Mouse (Mus musculus): ENCODE measurements at regions not wholly inside any gene's neighbourhood (a gene's known extent, or its start where the extent isn't known, plus 50 kb on each side); places are given as distances from the start of the nearest gene placed in this dataset.

GRCm38 (mm10) chr8:77774551-77775335 is 50.5 kb upstream of the Ednra start:
- H3K27ac ChIP-seq, result no peak overlapping the region
- no peaks in the 10 kb centered on the region for H3K4me1 ChIP-seq
- no peak overlapping the region for H3K4me3 ChIP-seq
- WGBS, result 90% methylated on average over 8 of the region's 8 CpGs
- H3K36me3 ChIP-seq (replicated peaks), result no peaks in the 10 kb centered on the region
- H3K9me3 ChIP-seq, result no peaks in the 10 kb centered on the region
- H3K27me3 ChIP-seq (ENCODE audit: poor library complexity, severe bottlenecking), result no peaks in the 10 kb centered on the region
- no peak for DNase-seq (ENCODE audit: extremely low spot score, low spot score)

GRCm38 (mm10) chr8:77775526-77775925 is 51.3 kb upstream of the Ednra start:
- H3K4me1 ChIP-seq, result no peaks in the 10 kb centered on the region
- no peaks in the 10 kb centered on the region for H3K27me3 ChIP-seq (ENCODE audit: poor library complexity, severe bottlenecking)
- H3K27ac ChIP-seq, result no peak overlapping the region
- no peak for DNase-seq (ENCODE audit: extremely low spot score, low spot score)
- H3K4me3 ChIP-seq, result no peak overlapping the region
- no peaks in the 10 kb centered on the region for H3K9me3 ChIP-seq
- H3K36me3 ChIP-seq (replicated peaks), result no peaks in the 10 kb centered on the region
- 94% methylated on average over 3 of the region's 3 CpGs for whole genome bisulfite sequencing

- no peak for DNase-seq (ENCODE audit: extremely low spot score, low spot score)
- Histone ChIP-seq H3K27ac (no peak overlapping the region), H3K4me3 (no peak overlapping the region), H3K9me3 (no peaks in the 10 kb centered on the region), H3K4me1 (no peaks in the 10 kb centered on the region), H3K36me3 (replicated peaks) (no peaks in the 10 kb centered on the region), H3K27me3 (ENCODE audit: poor library complexity, severe bottlenecking) (no peaks in the 10 kb centered on the region)
- 86% methylated on average over 5 of the region's 5 CpGs for WGBS
These were observed 53.3 kb upstream of the Ednra start for GRCm38 (mm10) chr8:77777597-77777996.

- no peak for DNase-seq (ENCODE audit: extremely low spot score, low spot score)
- H3K9me3 ChIP-seq, result no peaks in the 10 kb centered on the region
- H3K4me1 ChIP-seq, result 0 out of 2 replicates have a peak, but pooled peaks cover 3% of the 10 kb centered on the region
- WGBS, result 89% methylated on average over 4 of the region's 4 CpGs
- H3K36me3 ChIP-seq (replicated peaks), result no peaks in the 10 kb centered on the region
- no peak overlapping the region for H3K4me3 ChIP-seq
- no peak overlapping the region for H3K27ac ChIP-seq
- no peaks in the 10 kb centered on the region for H3K27me3 ChIP-seq (ENCODE audit: poor library complexity, severe bottlenecking)
These were observed 61.5 kb upstream of the Ednra start for GRCm38 (mm10) chr8:77785676-77786255.

- no peak for DNase-seq (ENCODE audit: extremely low spot score, low spot score)
- no peak overlapping the region for H3K27ac ChIP-seq
- no peaks in the 10 kb centered on the region for H3K27me3 ChIP-seq (ENCODE audit: poor library complexity, severe bottlenecking)
- WGBS, result 77% methylated on average over 1 of the region's 1 CpGs
- H3K9me3 ChIP-seq, result no peaks in the 10 kb centered on the region
- H3K4me3 ChIP-seq, result no peak overlapping the region
- no peaks in the 10 kb centered on the region for H3K36me3 ChIP-seq (replicated peaks)
- H3K4me1 ChIP-seq, result no peaks in the 10 kb centered on the region
These were observed 70.6 kb upstream of the Ednra start for GRCm38 (mm10) chr8:77794911-77795310.

GRCm38 (mm10) chr8:77803147-77803903 is 79.1 kb upstream of the Ednra start:
- 80% methylated on average over 9 of the region's 9 CpGs for WGBS
- DNase-seq (ENCODE audit: extremely low spot score, low spot score), result no peak

GRCm38 (mm10) chr8:77804536-77804935 is 80.3 kb upstream of the Ednra start:
- no peak overlapping the region for H3K27ac ChIP-seq
- DNase-seq (ENCODE audit: extremely low spot score, low spot score), result no peak
- no peak overlapping the region for H3K4me3 ChIP-seq
- no peaks in the 10 kb centered on the region for H3K4me1 ChIP-seq
- H3K9me3 ChIP-seq, result no peaks in the 10 kb centered on the region
- H3K36me3 ChIP-seq (replicated peaks), result no peaks in the 10 kb centered on the region
- 96% methylated on average over 6 of the region's 6 CpGs for WGBS
- no peaks in the 10 kb centered on the region for H3K27me3 ChIP-seq (ENCODE audit: poor library complexity, severe bottlenecking)

More at GRCm38 (mm10) chr8:77803147-77803903, 79.1 kb upstream of the Ednra start:
- Histone ChIP-seq H3K27ac (no peak overlapping the region), H3K27me3 (ENCODE audit: poor library complexity, severe bottlenecking) (no peaks in the 10 kb centered on the region), H3K36me3 (replicated peaks) (no peaks in the 10 kb centered on the region), H3K9me3 (no peaks in the 10 kb centered on the region), H3K4me3 (no peak overlapping the region), H3K4me1 (no peaks in the 10 kb centered on the region)

- no peak for DNase-seq (ENCODE audit: extremely low spot score, low spot score)
- Histone ChIP-seq H3K4me1 (no peaks in the 10 kb centered on the region), H3K27ac (no peak overlapping the region), H3K27me3 (ENCODE audit: poor library complexity, severe bottlenecking) (no peaks in the 10 kb centered on the region), H3K9me3 (no peaks in the 10 kb centered on the region), H3K36me3 (replicated peaks) (no peaks in the 10 kb centered on the region), H3K4me3 (no peak overlapping the region)
- WGBS, result 84% methylated on average over 4 of the region's 4 CpGs
These were observed 80.7 kb upstream of the Ednra start for GRCm38 (mm10) chr8:77804956-77805355.

- H3K27ac ChIP-seq, result no peak overlapping the region
- H3K4me1 ChIP-seq, result no peaks in the 10 kb centered on the region
- no peaks in the 10 kb centered on the region for H3K36me3 ChIP-seq (replicated peaks)
- whole genome bisulfite sequencing, result 87% methylated on average over 6 of the region's 6 CpGs
- H3K4me3 ChIP-seq, result no peak overlapping the region
- DNase-seq (ENCODE audit: extremely low spot score, low spot score), result no peak
- no peaks in the 10 kb centered on the region for H3K9me3 ChIP-seq
- no peaks in the 10 kb centered on the region for H3K27me3 ChIP-seq (ENCODE audit: poor library complexity, severe bottlenecking)
These were observed 81.4 kb upstream of the Ednra start for GRCm38 (mm10) chr8:77805657-77806056.

GRCm38 (mm10) chr8:77814796-77815647 is 90.8 kb upstream of the Ednra start:
- H3K4me1 ChIP-seq, result peaks cover 9% of the 10 kb centered on the region
- H3K4me3 ChIP-seq, result no peak overlapping the region
- no peaks in the 10 kb centered on the region for H3K36me3 ChIP-seq (replicated peaks)
- no peaks in the 10 kb centered on the region for H3K9me3 ChIP-seq
- no peak for DNase-seq (ENCODE audit: extremely low spot score, low spot score)
- H3K27ac ChIP-seq, result 0 out of 2 replicates have a peak overlapping the region, but pooled peaks have one; percentile 8
- WGBS, result 67% methylated on average over 12 of the region's 12 CpGs
- H3K27me3 ChIP-seq (ENCODE audit: poor library complexity, severe bottlenecking), result no peaks in the 10 kb centered on the region

GRCm38 (mm10) chr8:77815648-77815971 is 91.3 kb upstream of the Ednra start:
- no peak overlapping the region for H3K4me3 ChIP-seq
- no peaks in the 10 kb centered on the region for H3K9me3 ChIP-seq
- H3K27me3 ChIP-seq (ENCODE audit: poor library complexity, severe bottlenecking), result no peaks in the 10 kb centered on the region
- DNase-seq (ENCODE audit: extremely low spot score, low spot score), result no peak
- H3K27ac ChIP-seq, result no peak overlapping the region
- H3K4me1 ChIP-seq, result peaks cover 9% of the 10 kb centered on the region
- H3K36me3 ChIP-seq (replicated peaks), result no peaks in the 10 kb centered on the region
- 75% methylated on average over 7 of the region's 7 CpGs for WGBS

GRCm38 (mm10) chr8:77816217-77816616 is 92.0 kb upstream of the Ednra start:
- Histone ChIP-seq H3K27ac (no peak overlapping the region), H3K27me3 (ENCODE audit: poor library complexity, severe bottlenecking) (no peaks in the 10 kb centered on the region), H3K9me3 (no peaks in the 10 kb centered on the region), H3K36me3 (replicated peaks) (no peaks in the 10 kb centered on the region), H3K4me1 (peaks cover 9% of the 10 kb centered on the region), H3K4me3 (no peak overlapping the region)
- no peak for DNase-seq (ENCODE audit: extremely low spot score, low spot score)
- 90% methylated on average over 4 of the region's 4 CpGs for WGBS
